Mouse (Mus musculus) stomach, postnatal 0 days (tissue): ENCODE results near the gene Pipox.

ENCODE experiments used
- CTCF ChIP-seq: IDR thresholded peaks from 2 replicates; pipeline ENCODE4 v1.5.1; 2016; ENCODE audit warnings: antibody characterized with exemption, low read depth, mild to moderate bottlenecking, moderate library complexity
- EP300 ChIP-seq: optimal IDR thresholded peaks from 2 replicates; pipeline ENCODE3; 2016; ENCODE audit warnings: antibody characterized with exemption

DNA sequence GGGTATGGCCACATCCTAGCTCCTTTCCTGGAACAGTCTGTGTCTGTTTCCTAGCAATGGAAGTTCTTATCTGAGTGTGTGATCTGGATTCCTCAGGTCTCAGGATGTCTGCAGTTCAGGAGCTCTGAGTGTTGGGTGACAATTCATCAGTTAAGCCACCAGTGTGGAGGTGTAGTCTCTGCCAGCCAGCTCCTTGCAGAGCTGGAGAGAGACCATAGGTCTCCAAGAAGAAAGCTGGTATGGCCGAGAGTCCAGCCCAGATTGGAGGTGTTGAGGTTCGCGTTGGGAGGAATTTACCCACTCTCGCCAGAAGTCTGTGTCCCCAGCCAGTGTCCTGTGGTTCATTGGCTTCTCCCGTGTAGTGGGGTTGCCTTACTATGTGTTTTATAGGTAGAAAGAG, 38.7 kb upstream of the Pipox start:
- no peak for TF ChIP-seq CTCF
- no peak for TF ChIP-seq EP300
